Mouse (Mus musculus) mesoderm, embryonic 11.5 days (tissue): ENCODE results near the gene Elp1.

Source experiments
- DNase-seq: peaks from one replicate; pipeline ENCODE4 v3.0.0-alpha.2; 2012; ENCODE audit warnings: low read depth, low spot score

The Elp1 gene

DNA sequence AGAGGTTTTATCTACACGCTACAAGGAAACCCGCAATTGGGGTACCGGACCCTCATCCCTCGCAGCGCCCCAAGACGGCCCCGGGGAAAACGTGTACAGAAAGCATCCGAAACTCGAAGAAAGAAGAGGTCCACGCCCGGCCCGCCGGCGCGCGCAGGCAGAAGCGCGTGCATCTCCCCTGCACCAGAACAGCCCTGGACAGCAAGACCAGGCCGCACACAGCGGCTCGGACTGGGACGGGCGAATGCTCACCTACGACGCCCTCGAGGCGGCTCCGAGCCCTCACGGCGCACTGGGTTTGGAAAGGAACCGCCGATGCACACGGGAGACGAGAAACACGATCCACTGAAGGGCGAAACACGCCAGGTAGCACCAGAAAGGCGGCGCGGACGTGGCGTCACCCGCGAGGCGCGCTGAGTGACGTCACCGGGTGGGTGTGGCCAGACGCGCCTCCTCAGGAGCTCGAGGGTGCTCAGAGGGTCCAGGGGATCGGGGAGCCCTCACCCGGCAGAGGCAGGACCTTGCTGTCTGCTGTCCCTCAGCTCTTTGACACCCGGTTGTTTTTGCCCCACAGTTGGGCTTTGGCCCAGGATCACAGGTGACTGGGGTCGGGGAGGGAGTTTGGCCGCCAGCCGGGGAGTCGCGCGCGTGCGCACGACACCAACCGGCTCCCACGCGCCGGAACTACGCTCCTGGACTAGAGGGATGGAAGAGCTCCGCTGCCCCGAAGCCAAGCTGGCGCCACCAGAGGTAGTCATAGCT lies at the start of gene Elp1, which contains the start of gene Fam206a:
Gene Elp1, minus strand, starts transcription at position 425 of the 762 bp plus-strand sequence.
Gene Fam206a, plus strand, starts transcription at position 439 of the 762 bp plus-strand sequence.
- peak; percentile 93 for DNase-seq

- DNase-seq, result no peak
These were observed 48.6 kb upstream of the Elp1 start for GRCm38 (mm10) chr4:56850724-56851123.

- DNase-seq, result no peak
These were observed 45.9 kb upstream of the Elp1 start for GRCm38 (mm10) chr4:56848044-56848443.

GRCm38 (mm10) chr4:56847400-56847799 lies 45.3 kb upstream of the Elp1 start:
- DNase-seq, result no peak

GRCm38 (mm10) chr4:56845896-56846533 lies 43.9 kb upstream of the Elp1 start:
- no peak for DNase-seq

DNA sequence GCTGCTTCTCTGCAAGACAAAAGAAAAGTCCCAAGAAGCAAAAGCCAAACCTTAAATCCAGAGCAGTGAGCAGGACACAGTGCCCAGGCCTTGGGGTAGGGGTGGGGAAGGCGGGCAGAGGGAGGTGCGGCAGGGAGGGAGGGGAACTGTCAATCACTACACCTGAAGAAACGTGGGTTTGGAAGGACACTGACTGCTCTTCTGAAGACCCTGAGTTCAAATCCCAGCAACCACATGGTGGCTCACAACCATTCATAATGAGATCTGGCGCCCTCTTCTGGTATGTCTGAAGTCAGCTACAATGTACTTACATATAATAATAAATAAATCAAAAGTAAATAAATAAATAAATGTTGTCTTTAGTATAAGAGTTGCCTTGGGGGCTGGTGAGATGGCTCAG lies 42.8 kb upstream of the Elp1 start:
- no peak for DNase-seq

DNA sequence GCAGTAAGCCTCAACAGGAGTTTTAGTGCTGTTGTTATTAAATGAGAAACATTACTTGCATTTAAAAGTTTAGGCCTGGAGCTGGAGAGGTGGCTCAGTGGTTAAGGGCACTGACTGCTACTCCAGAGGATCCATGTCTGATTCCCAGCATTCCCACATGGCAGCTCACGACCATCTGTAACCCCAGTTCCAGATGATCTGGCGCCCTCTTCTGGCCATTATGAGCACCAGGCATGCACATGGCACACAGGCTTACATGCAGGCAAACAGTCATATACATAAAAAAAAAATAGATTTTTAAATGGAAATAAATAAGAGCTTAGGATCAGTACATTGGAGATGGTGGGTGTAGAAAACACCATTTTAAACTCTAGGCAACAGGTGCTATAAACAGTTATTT lies 41.8 kb upstream of the Elp1 start:
- DNase-seq, result no peak

DNA sequence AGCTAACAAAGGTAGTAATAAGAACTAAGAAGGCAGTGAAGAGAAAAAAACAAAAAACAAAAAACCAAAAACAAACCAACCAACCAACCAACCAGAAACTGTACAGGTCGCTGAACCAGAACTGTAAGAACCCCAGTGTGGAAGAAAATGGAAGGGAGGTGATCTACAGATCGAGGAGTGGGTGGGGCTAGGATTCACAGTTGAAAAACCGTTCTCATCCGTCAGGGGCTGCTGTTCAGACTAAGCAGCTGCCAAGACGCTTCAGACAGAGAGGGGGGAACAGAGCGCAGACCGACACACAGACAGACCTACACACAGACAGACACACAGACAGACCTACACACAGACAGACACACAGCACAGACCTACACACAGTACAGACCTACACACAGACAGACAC lies 40.4 kb upstream of the Elp1 start:
- no peak for DNase-seq

DNA sequence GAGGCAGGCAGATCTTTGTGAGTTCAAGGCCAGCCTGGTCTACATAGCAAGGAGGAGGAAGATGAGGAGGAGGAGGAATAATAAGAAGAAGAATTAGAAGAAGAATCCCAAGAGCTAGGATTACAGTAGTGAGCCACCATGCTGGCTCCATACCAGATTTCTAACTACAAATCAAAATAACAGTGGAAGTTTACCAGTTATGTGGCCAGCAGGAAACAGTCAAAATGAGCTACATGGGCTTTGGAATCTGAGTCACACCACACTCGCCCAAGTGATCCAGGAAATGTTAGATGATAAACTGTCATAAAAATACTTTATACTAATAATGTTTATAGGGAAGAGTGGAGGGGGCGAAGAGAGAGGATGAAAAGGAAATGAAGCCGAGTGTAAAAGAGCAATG lies 38.2 kb upstream of the Elp1 start:
- DNase-seq, result no peak

DNA sequence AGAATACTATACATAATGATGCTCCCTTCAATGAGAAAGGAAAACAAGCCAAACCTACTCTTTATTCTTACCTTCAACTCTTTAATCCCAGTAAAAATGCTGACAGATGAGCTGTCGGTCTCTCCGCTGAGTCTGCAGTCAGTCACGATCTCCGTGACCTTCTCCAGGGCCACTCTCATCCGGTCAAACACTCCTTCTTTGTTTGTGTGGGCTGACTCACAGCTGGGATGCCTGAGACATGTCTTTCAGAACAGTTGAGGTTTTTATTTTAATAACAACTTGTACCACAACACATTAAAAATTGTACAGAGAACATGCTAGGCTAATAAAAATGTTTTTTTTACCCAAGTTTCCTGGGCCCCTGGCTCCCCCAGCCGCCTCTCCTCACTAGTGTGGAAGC lies 35.5 kb upstream of the Elp1 start:
- DNase-seq, result no peak

DNA sequence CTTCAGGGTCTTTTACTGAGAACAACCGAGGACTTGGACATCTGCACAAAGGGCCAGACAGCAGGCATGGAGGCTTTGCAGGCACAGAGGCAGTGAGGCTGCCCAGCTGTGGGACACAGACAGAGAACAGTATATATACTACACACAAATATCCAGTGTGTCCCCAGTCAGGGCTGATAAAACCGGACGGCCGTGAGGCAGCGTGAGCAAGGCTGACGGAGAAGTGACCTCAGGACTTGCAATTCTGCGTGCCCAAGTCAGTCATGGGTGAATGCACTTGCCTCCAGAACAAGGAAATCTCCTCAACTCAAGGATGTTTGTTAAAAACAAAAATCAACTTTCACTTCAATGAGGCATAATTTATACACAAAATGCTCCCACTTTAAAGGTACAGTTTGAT lies 29.9 kb upstream of the Elp1 start:
- DNase-seq, result no peak

- no peak for DNase-seq
These were observed 29.0 kb upstream of the Elp1 start for GRCm38 (mm10) chr4:56831013-56831609.

DNA sequence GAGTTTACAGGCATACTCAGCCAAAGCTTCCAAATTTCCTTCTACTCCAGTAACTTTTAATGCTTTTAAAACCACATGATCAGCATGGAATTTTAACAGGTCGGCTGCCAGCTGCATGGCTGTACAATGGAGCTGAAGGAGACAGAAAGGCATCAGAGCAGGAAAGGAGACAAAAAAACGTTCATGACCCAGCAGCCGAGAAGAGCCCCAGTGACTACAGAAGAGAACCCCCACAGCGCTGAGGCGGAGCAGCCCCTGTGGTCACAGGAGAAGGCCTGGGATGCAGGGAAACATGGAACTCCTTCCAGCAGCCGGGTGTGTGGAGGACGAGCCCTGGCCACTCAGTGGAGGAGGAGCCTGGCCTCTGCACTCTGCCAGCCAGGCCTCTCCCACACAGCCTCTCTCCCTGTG lies 27.4 kb upstream of the Elp1 start:
- DNase-seq, result no peak

GRCm38 (mm10) chr4:56828932-56829331 lies 26.8 kb upstream of the Elp1 start:
- no peak for DNase-seq

- no peak for DNase-seq
These were observed 22.1 kb upstream of the Elp1 start for GRCm38 (mm10) chr4:56824231-56824630.

DNA sequence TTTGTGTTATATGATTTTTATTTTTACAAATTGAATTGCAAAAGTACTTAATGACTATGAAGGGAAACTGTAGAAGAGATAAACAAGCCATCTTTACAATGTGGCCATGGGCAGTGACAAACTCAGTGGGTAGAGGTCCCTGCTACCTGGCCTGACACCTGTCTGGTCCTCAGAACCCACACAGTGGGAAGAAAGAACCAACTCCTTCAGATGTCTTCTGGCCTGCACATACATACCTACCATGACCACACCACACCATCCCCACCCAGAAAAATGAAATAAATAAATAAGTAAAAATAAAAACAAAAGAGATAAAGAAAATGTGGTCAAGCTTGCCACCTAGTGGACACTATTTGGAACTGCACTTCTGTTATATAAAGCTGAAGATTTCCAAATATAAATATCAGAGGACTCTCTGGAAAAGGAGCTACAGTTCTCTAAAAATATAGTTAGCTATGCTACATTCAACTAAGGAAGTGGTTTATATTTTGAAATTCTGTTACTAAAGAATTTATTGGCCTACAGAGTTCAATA lies 18.0 kb upstream of the Elp1 start:
- peak; percentile 25 for DNase-seq

DNA sequence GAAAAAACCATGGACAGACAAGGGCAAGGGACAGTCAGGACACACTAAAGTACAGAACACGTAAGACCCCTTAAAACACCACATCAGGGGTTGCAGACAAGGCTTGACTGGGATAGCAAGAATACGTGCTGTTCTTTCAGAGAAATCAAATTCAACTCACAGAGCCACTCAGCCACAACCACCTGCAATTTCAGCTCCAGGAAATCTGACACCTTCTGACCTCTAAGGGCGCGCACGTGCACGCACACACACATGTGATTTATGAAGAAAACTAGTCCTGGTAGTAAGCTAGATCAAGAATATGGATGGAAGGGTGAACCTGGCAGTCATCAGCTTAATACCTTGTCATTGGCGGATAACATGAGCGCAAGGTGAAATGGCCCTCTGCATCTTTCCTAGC lies 13.0 kb upstream of the Elp1 start:
- DNase-seq, result peak; percentile 25

GRCm38 (mm10) chr4:56812096-56812495 lies 10.0 kb upstream of the Elp1 start:
- DNase-seq, result no peak

- DNase-seq, result no peak
These were observed 9.5 kb upstream of the Elp1 start for GRCm38 (mm10) chr4:56811642-56812041.

DNA sequence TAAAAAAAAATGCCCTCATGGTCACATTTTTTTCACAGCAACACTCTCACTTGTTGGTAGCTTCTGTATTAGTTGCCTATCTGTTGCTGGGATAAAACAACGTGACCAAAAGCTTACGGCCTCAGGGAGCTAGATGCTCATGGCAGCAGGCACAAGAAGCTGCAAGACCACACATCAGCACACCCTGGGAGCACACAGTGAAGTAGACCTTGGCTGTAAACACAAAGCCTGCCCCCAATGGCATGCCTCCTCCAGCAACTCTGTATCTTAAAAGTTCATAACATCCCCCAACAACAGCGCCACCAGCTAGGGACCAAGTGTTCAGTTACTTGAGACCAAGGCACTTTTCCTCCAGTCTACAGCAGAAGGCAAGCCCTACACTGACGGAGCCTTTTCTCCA lies 6.9 kb upstream of the Elp1 start:
- DNase-seq, result no peak

- no peak for DNase-seq
These were observed 579 bp upstream of the Elp1 start for GRCm38 (mm10) chr4:56802669-56803150.

DNA sequence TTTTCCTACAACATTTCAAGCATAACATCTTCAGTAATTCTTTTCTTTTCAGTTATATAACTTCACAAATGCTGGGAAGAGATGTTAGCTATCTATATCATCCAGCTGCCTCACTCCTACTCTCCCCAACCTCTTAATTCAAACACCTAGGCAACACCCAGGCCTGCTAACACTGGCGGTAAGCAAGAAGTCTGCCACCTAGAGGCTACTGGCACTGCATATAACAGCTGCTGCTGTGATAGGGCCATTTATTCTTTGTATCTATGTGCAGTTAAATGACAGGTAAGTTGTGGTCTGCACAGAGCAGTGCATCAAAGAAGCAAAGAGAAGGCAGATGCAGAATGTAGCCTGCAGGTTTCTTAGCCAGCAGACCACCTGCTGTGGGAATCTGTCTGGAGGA lies 10.8 kb downstream of the Elp1 start:
- no peak for DNase-seq
